Mouse (Mus musculus) subcutaneous adipose tissue, adult 2 months (tissue): ENCODE measurements around the gene Tbx5. TPM values are rescaled to one million over a fixed set of nuclear protein-coding genes. Genes with fewer than 3 reads are reported as not detected.

ENCODE experiments used
- polyA plus RNA-seq: library from polyadenylated mRNA; depleted of rRNA; stranded (reverse); fragments of >200 nt; gene quantifications from 2 replicates; pipeline ENCODE4 v1.2.3, GENCODE M21; 2012; ENCODE audit warnings: low replicate concordance; rRNA removed

Tbx5 gene
- 0.18 and 1.5 TPM in 2 replicates for polyA plus RNA-seq

DNA sequence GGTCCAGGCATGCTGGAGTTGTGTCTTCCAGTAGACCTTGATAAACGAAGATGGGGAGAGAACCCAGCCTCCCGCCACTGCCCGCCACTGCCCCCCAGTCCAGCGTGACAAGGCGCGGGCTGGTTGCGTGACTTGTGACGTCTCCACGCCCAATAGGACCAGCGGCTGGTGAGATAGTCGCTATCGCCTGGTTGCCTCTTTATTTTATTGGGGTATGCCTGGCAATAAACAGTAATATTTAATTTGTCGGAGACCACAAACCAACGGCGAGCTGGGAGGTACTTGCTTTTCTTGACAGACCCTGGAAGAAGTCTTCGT, at the start of gene Tbx5:
Gene Tbx5, plus strand, starts transcription at position 190 of the 318 bp plus-strand sequence.

Other genes with a start within 250 kb of the Tbx5 start
- gene Tbx3, start 162.0 kb upstream of the Tbx5 start, polyA plus RNA-seq, result 10.3 and 96.2 TPM in 2 replicates